Mouse (Mus musculus): ENCODE measurements around the gene Ccdc57.
"Not testable (repeated sequence)": the region's sequence is repeated elsewhere in the genome, so short reads cannot be mapped to it uniquely, and the experiment has no call there.

Gene Ccdc57

GRCm38 (mm10) chr11:120850331-120851030 lies 82.2 kb downstream of the Ccdc57 start:
- DNase-seq: peak; percentile 21

GRCm38 (mm10) chr11:120846725-120847475 lies 85.8 kb downstream of the Ccdc57 start:
- no peak for DNase-seq

GRCm38 (mm10) chr11:120844329-120844728 lies 88.3 kb downstream of the Ccdc57 start:
- no peak for DNase-seq

GRCm38 (mm10) chr11:120833555-120834280 lies 99.0 kb downstream of the Ccdc57 start:
- DNase-seq: peak; percentile 51

GRCm38 (mm10) chr11:120832962-120833361 lies 99.7 kb downstream of the Ccdc57 start:
- DNase-seq: not testable (repeated sequence)

GRCm38 (mm10) chr11:120831659-120832440 lies 100.8 kb downstream of the Ccdc57 start:
- DNase-seq: no peak

DNA sequence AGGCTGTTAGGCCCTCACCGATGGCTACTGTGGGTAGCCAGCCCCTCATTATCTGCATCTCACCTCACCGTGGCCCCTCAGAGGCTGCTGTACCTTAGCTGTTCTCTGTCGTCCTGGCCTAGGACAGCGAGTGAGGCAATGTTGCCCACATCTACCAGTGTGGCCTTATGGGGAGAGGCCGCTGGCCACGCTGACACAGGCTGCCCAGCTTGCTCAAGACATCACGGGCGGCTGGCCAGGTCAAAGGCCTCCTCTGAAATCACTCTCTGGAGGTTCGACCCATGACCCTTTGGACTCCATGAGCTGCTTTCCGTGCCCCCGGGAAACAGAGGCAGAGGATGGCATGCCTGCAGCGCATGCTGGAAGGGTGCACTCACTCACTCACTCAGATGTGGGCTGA lies 102.0 kb downstream of the Ccdc57 start:
- no peak for DNase-seq

- no peak for DNase-seq
Observed at GRCm38 (mm10) chr11:120829757-120830532, 102.7 kb downstream of the Ccdc57 start.

GRCm38 (mm10) chr11:120828416-120828815 lies 104.3 kb downstream of the Ccdc57 start:
- no peak for DNase-seq

- no peak for DNase-seq
Observed at GRCm38 (mm10) chr11:120826016-120826953, 106.4 kb downstream of the Ccdc57 start.

GRCm38 (mm10) chr11:120825289-120825863 lies 107.3 kb downstream of the Ccdc57 start:
- DNase-seq: no peak

DNA sequence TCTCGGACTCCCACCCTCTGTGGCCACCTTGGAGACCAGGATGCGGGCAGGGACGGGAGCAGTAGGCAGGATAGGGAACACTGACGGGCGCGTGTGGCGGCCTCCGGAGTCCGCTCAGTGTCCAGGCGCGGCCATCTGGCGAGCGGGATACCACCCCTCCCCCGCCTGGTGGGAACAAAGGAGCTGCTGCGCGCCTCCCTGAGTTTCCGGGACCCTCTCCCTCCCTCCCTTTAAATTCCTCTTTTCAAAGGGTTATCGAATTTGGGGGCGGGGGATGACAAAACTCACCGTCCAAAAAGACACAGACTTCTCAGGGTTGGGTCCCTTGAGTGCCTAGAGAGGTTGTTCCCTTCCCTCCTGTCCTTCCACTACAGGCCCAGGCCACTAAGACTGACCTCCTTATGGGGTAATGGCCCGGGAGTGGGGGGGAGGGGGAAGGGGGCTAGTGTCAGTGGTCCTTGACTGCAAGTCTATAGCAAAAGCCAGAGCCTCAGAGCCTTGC lies 107.8 kb downstream of the Ccdc57 start:
- no peak for DNase-seq

GRCm38 (mm10) chr11:120823956-120824786 lies 108.5 kb downstream of the Ccdc57 start, which contains the start of gene Fasn:
Gene Fasn, minus strand, starts transcription at chr11:120824547.
- DNase-seq: peak; percentile 96

DNA sequence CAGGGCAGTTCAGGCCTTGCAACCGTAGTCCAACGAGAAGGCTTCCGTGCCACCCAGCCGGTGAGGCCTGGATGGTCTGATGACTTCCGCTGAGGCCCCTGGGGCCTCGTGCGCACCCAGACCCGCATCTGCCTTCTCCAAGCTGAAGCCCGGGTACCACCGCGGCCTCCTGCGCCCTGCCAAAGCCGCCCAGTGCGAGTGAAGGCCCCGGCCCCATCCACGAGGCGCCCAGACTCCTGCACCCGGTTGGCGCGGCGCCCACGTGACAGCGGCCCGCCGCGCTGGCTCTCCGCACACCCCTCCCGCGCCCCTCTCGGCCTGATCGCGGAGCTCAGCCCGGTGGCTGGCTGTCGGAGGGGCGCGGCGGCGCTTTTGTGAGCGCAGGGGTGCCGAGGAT lies 109.1 kb downstream of the Ccdc57 start:
- DNase-seq: no peak

- peak; percentile 27 for DNase-seq
Observed at GRCm38 (mm10) chr11:120822831-120823550, 109.7 kb downstream of the Ccdc57 start.

DNA sequence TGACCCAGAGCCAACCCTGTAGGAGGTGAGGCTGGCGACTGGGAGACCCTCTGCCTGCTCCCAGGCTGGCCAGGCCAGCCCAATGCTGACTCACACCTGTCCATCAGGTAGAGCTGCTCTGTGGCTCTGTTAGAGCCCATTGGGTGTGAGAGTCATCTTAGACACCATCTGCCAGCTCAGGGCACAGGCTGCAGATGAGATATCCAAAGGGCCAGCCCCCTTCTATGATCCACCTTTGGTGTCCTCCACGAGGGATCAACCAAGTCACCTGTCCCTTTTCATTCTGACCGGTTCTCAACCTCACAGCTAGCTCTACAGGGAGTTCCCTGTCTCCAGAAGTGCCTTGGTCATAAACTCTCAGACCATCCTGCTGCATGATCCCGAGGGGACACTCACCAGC lies 110.4 kb downstream of the Ccdc57 start:
- DNase-seq: no peak

GRCm38 (mm10) chr11:120821076-120821922 lies 111.4 kb downstream of the Ccdc57 start:
- DNase-seq: peak; percentile 25

Measured in lung, postnatal 14 days (tissue).